ENCODE assay signal across 27 mouse cellular contexts in the genomic region with DNA sequence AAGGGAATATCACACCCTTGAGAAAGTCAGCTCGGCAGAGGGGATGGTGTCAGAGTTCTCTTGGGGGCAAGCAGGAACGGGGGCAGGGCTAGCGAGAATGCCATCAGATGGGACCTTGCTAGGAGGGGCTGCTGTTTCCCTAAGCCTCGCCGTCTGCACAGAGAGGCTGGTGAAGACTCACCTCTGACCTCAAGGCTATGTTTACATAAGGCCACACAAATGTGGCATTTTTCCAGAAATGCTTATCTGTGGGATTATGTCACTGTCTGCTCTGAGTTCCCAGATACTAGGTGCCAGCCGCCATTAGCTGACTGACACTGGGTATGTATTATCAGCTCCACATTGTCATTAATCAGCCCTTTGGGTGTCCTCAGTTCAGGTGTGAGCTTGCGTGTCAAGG. TPM values are rescaled to one million over a fixed set of nuclear protein-coding genes. Genes with fewer than 3 reads are reported as not detected.
DNase-seq lines count a peak whose midpoint lies in the region; ATAC-seq and TF ChIP-seq lines count a peak whose summit lies in the region.
"Had no signal": no experiment of that assay in that cellular context is flagged by ENCODE, and none has a peak within 500 bp of the region (broad histone marks: within the 10 kb centered on the region; RNA-seq: fewer than 3 reads in every experiment).

No protein-coding gene starts in this region.

- no peak overlapping the region for H3K4me3 ChIP-seq in heart, embryonic 12.5 days
- no peak overlapping the region for H3K4me3 ChIP-seq in lung, embryonic 14.5 days (ENCODE audit: low read depth, low read length)
- H3K4me3 ChIP-seq in liver, postnatal 0 days (ENCODE audit: low read depth, low read length) = no peak overlapping the region
- no peak overlapping the region for H3K4me3 ChIP-seq in intestine, postnatal 0 days (ENCODE audit: low read depth, low read length)
- H3K4me3 ChIP-seq: erythroblast, embryonic 14.5 days; gastrocnemius, adult 2 months; heart, adult 2 months; hindbrain, embryonic 12.5 days; limb, embryonic 13.5 days; megakaryocyte, embryonic 14.5 days; myocyte had no signal

- H3K4me1 ChIP-seq in heart, embryonic 12.5 days (replicated peaks) = peaks cover 9% of the 10 kb centered on the region
- 0 out of 2 replicates have a peak, but pooled peaks cover 4% of the 10 kb centered on the region for H3K4me1 ChIP-seq in lung, embryonic 14.5 days (ENCODE audit: insufficient read depth)
- peaks cover 8% of the 10 kb centered on the region for H3K4me1 ChIP-seq in liver, postnatal 0 days (ENCODE audit: insufficient read depth)
- no peaks in the 10 kb centered on the region for H3K4me1 ChIP-seq in intestine, postnatal 0 days (replicated peaks; ENCODE audit: control insufficient read depth, insufficient read depth, low read length)

- intact Hi-C loops in heart, postnatal 10 days (cut with DNase I) = no loop called here

- no peak overlapping the region for H3K9ac ChIP-seq in heart, embryonic 12.5 days
- H3K9ac ChIP-seq in lung, embryonic 14.5 days = no peak overlapping the region
- H3K9ac ChIP-seq in liver, postnatal 0 days (replicated peaks) = no peak overlapping the region
- H3K9ac ChIP-seq in intestine, postnatal 0 days (ENCODE audit: low read depth, low read length) = no peak overlapping the region
- H3K9ac ChIP-seq: hindbrain, embryonic 12.5 days; limb, embryonic 13.5 days had no signal

- H3K4me2 ChIP-seq in heart, embryonic 12.5 days = no peak overlapping the region
- H3K4me2 ChIP-seq in lung, embryonic 14.5 days = no peak overlapping the region
- H3K4me2 ChIP-seq in liver, postnatal 0 days (ENCODE audit: low read depth, low read length) = no peak overlapping the region
- H3K4me2 ChIP-seq in intestine, postnatal 0 days (replicated peaks; ENCODE audit: low read depth) = no peak overlapping the region
- H3K4me2 ChIP-seq: hindbrain, embryonic 12.5 days; limb, embryonic 13.5 days had no signal

- TF ChIP-seq CTCF in lung, embryonic 14.5 days (IDR thresholded peaks at IDR 0.05; ENCODE audit: low read depth) = no peak
- TF ChIP-seq CTCF in liver, postnatal 0 days (IDR thresholded peaks at IDR 0.05; ENCODE audit: low read depth) = no peak
- no peak for TF ChIP-seq CTCF in intestine, postnatal 0 days (IDR thresholded peaks at IDR 0.05; ENCODE audit: low read depth)

- no peaks in the 10 kb centered on the region for H3K9me3 ChIP-seq in heart, embryonic 12.5 days (replicated peaks)
- no peaks in the 10 kb centered on the region for H3K9me3 ChIP-seq in lung, embryonic 14.5 days (ENCODE audit: low read depth, low read length)
- H3K9me3 ChIP-seq in liver, postnatal 0 days (ENCODE audit: low read length) = no peaks in the 10 kb centered on the region
- H3K9me3 ChIP-seq in intestine, postnatal 0 days (ENCODE audit: control insufficient read depth) = no peaks in the 10 kb centered on the region
- H3K9me3 ChIP-seq: hindbrain, embryonic 12.5 days; limb, embryonic 13.5 days had no signal

- ATAC-seq in heart, embryonic 12.5 days (ENCODE audit: insufficient number of reproducible peaks, low FRiP score) = 0 out of 2 replicates have a peak, but pooled peaks have one; percentile 25
- ATAC-seq in lung, embryonic 14.5 days (ENCODE audit: insufficient read depth) = no peak
- peak; percentile 79 for ATAC-seq in liver, postnatal 0 days
- ATAC-seq in intestine, postnatal 0 days = no peak; the same call in 1 of the 2 replicates
- ATAC-seq: forebrain, embryonic 16.5 days; inflammation-experienced regulatory T-cells, adult 6 months had no signal

- H3K27me3 ChIP-seq in heart, embryonic 12.5 days (replicated peaks) = no peaks in the 10 kb centered on the region
- H3K27me3 ChIP-seq in lung, embryonic 14.5 days (ENCODE audit: insufficient read depth, low read length) = no peaks in the 10 kb centered on the region
- no peaks in the 10 kb centered on the region for H3K27me3 ChIP-seq in liver, postnatal 0 days (ENCODE audit: insufficient read depth, low read length)
- no peaks in the 10 kb centered on the region for H3K27me3 ChIP-seq in intestine, postnatal 0 days (replicated peaks; ENCODE audit: control insufficient read depth, insufficient read depth, low read length)
- H3K27me3 ChIP-seq: hindbrain, embryonic 12.5 days; limb, embryonic 13.5 days had no signal

- no peak for DNase-seq in heart, postnatal 10 days
- peak; percentile 41 for DNase-seq in lung, embryonic 14.5 days
- no peak for DNase-seq in lung, adult 18-20 months
- DNase-seq in MN1 (ENCODE audit: low spot score) = peak; percentile 30
- DNase-seq in liver, postnatal 0 days = peak; percentile 28
- no peak for DNase-seq in spleen, postnatal 36 days (ENCODE audit: low spot score in 2 of 2)
- DNase-seq: adrenal gland, postnatal 14 days; cerebellum, adult 11-12 months; cerebellum, adult 9-11 months; gastrocnemius, adult 2 months; gastrocnemius, postnatal 36 days; heart, adult 2 months; kidney, adult 18-20 months; kidney, postnatal 4 days; lung, adult 2 months; right cerebral cortex, postnatal 25 days; thymus, postnatal 36 days had no signal

- H3K36me3 ChIP-seq in heart, embryonic 12.5 days = no peaks in the 10 kb centered on the region
- no peaks in the 10 kb centered on the region for H3K36me3 ChIP-seq in lung, embryonic 14.5 days (ENCODE audit: insufficient read depth)
- H3K36me3 ChIP-seq in liver, postnatal 0 days (replicated peaks; ENCODE audit: insufficient read depth, low read length) = no peaks in the 10 kb centered on the region
- no peaks in the 10 kb centered on the region for H3K36me3 ChIP-seq in intestine, postnatal 0 days (ENCODE audit: control insufficient read depth, insufficient read depth)
- H3K36me3 ChIP-seq: hindbrain, embryonic 12.5 days; limb, embryonic 13.5 days had no signal

- H3K27ac ChIP-seq in heart, embryonic 12.5 days (ENCODE audit: poor library complexity, severe bottlenecking) = no peak overlapping the region
- H3K27ac ChIP-seq in lung, embryonic 14.5 days (ENCODE audit: low read depth) = no peak overlapping the region
- H3K27ac ChIP-seq in liver, postnatal 0 days (ENCODE audit: low read depth) = no peak overlapping the region
- no peak overlapping the region for H3K27ac ChIP-seq in intestine, postnatal 0 days (ENCODE audit: low read depth, low read length)
- H3K27ac ChIP-seq: gastrocnemius, adult 2 months; heart, adult 2 months; hindbrain, embryonic 12.5 days; limb, embryonic 13.5 days had no signal

- 24% methylated on average over 7 of the region's 7 CpGs for WGBS in heart, embryonic 12.5 days
- WGBS in lung, embryonic 14.5 days = 26% methylated on average over 7 of the region's 7 CpGs
- WGBS in liver, postnatal 0 days (ENCODE audit: insufficient replicate concordance) = 46% methylated on average over 7 of the region's 7 CpGs
- WGBS in intestine, postnatal 0 days = 35% methylated on average over 7 of the region's 7 CpGs

- no peak for TF ChIP-seq EP300 in liver, postnatal 0 days (IDR thresholded peaks at IDR 0.05; ENCODE audit: low read depth)

RNA-seq across cellular contexts. Expression of gene Pcnx2, which starts 56.0 kb away (rescaled TPM):
- polyA plus RNA-seq in heart, embryonic 12.5 days (2016; fragmentation: Nextera tagmentation; extraction: Ambion mirVana) = 0.08 and 0.10 TPM in 2 replicates
- under 1 TPM; 0.45 TPM for total RNA-seq in heart, postnatal 10 days (2021)
- polyA plus RNA-seq in lung, embryonic 14.5 days (2014; fragmentation: Nextera tagmentation; extraction: Ambion mirVana) = 0.15 TPM in 1 of 2 replicates, not detected in the other
- polyA plus RNA-seq in liver, postnatal 0 days (2015; fragmentation: Nextera tagmentation; extraction: Ambion mirVana) = 0.04 and 0.05 TPM in 2 replicates
- polyA plus RNA-seq in intestine, postnatal 0 days (2015; fragmentation: Nextera tagmentation; extraction: Ambion mirVana) = 0.04 and 0.29 TPM in 2 replicates
- total RNA-seq: MEL had no signal

Comparison
In these comparisons a context has a peak if more than half of its experiments do, and no peak if none do; other contexts are left out.
1. DNase-seq: peak in lung, embryonic 14.5 days (single experiment), MN1 (single experiment) and liver, postnatal 0 days (single experiment); none in heart, postnatal 10 days (0 of 2), lung, adult 18-20 months (0 of 2) and spleen, postnatal 36 days (0 of 2).
2. ATAC-seq: peak in heart, embryonic 12.5 days (single experiment) and liver, postnatal 0 days (single experiment); none in lung, embryonic 14.5 days (single experiment) and intestine, postnatal 0 days (single experiment).